Mouse (Mus musculus): Measurements from ENCODE around the gene Gpr37l1. TPM values are rescaled to one million over a fixed set of nuclear protein-coding genes. Genes with fewer than 3 reads are reported as not detected.

Gene Gpr37l1
- polyA plus RNA-seq (2015; fragmentation: Nextera tagmentation; extraction: Ambion mirVana): 0.08 and 0.16 TPM in 2 replicates

DNA sequence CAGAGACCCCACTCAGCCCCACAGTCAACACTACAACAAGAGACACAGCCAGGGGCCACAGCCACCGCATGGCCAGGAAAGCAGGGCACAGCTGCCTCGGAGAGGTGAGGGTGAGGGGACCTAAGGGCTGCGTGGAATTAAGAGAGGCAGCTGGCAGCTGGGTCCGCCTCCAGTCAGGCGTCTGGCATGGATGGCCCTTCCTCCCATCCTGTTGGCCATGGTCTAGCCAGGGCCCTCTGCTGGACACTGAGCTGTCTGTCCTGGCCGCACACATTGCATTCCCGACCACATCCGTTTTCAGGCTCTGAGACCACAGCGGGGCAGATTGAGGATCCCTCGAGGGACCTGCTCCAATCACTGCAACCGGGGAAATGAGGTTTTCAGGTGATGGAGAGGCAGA is at the start of gene Gpr37l1:
Gene Gpr37l1 (minus strand): TSS at position 247 of the 400 bp plus-strand sequence.

DNA sequence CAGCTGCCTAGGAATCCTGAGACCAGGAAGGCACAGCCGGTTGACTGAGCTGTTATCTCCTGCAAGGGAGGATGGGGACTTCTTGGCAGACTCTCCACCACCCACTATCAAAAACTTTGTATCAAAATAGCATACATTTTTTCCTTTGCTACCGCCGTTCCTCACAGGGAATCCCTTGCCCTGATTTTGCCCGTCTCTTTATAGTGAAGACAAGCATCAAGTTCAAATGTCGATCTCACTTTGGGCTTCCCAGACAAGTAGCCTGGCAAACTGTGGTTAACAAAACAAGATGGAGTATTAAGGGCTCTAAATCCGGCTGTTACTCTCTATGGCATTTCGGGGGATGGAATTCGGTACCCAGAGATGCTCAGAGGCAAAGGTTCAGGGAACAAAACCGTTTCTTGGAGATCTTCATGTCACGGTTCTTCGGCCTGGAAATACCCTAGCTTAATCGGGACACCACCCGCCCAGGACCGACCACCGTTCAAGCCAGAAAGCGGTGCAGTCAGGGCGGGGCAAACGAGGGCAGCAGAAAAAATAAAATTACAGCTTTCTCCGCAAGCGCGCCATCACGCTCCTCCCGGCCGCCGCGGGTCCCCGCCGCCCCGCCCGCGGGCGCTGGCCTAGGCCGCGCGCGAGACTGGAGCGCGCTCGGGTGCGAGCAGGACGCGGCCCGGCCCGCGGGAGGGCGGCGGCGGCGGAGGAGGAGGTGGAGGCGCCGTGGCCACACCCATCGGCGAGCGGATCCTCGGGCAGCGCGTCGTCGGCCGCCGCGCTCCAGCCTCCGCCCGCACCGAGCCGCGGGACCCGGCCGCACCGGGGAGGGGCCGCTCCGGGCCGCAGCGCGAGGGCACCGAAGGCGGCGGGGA is 21.2 kb downstream of the Gpr37l1 start, which contains the start of gene Arl8a:
Gene Arl8a (plus strand): TSS at position 748 of the 869 bp plus-strand sequence.

DNA sequence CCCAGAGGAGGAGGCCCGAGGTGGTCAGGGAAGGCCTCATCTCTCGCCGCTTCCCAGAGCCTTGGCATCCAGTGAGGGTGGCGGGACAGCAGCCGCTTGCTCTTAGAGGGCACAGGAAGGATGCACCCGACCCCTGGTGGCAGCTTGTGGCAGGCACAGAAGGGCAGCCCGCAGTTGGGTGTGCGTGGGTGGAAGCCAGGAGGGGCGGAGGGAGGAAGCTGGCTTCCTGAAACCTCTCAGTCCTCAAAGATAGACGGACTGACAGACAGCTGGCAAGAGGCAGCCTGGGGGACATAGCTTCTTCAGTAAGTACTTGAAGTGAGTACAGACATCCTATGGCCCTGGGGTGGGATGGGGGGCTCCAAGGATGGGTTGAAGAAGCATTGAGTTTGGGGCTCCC is 35.0 kb downstream of the Gpr37l1 start, which contains the start of gene Ptpn7:
Gene Ptpn7 (plus strand): TSS at position 228 of the 400 bp plus-strand sequence.

Other genes with a start within 250 kb of the Gpr37l1 start
- 87.5 and 97.0 TPM in 2 replicates for gene Ppp1r12b, start 211.7 kb downstream of the Gpr37l1 start, polyA plus RNA-seq (2015; fragmentation: Nextera tagmentation; extraction: Ambion mirVana)
- gene Ube2t, start 205.1 kb downstream of the Gpr37l1 start, polyA plus RNA-seq (2015; fragmentation: Nextera tagmentation; extraction: Ambion mirVana): 6.5 and 10.5 TPM in 2 replicates
- gene Lgr6, start 62.4 kb downstream of the Gpr37l1 start, polyA plus RNA-seq (2015; fragmentation: Nextera tagmentation; extraction: Ambion mirVana): 0.42 and 0.69 TPM in 2 replicates
- 0.81 and 3.6 TPM in 2 replicates for gene Ptpn7, start 35.0 kb downstream of the Gpr37l1 start, polyA plus RNA-seq (2015; fragmentation: Nextera tagmentation; extraction: Ambion mirVana)
- gene Arl8a, start 20.9 kb downstream of the Gpr37l1 start, polyA plus RNA-seq (2015; fragmentation: Nextera tagmentation; extraction: Ambion mirVana): 78.3 and 82.7 TPM in 2 replicates
- gene Elf3, start 90.9 kb upstream of the Gpr37l1 start, polyA plus RNA-seq (2015; fragmentation: Nextera tagmentation; extraction: Ambion mirVana): 29.5 and 36.1 TPM in 2 replicates
- 50.7 and 54.3 TPM in 2 replicates for gene Rnpep, start 116.4 kb upstream of the Gpr37l1 start, polyA plus RNA-seq (2015; fragmentation: Nextera tagmentation; extraction: Ambion mirVana)
- 283 and 284 TPM in 2 replicates for gene Timm17a, start 146.1 kb upstream of the Gpr37l1 start, polyA plus RNA-seq (2015; fragmentation: Nextera tagmentation; extraction: Ambion mirVana)
- gene Lmod1, start 157.1 kb upstream of the Gpr37l1 start, polyA plus RNA-seq (2015; fragmentation: Nextera tagmentation; extraction: Ambion mirVana): 145 and 160 TPM in 2 replicates
- 23.5 and 27.5 TPM in 2 replicates for gene Shisa4, start 207.6 kb upstream of the Gpr37l1 start, polyA plus RNA-seq (2015; fragmentation: Nextera tagmentation; extraction: Ambion mirVana)